Mouse (Mus musculus) hematopoietic multipotent progenitor cell, adult 10-12 weeks (in vitro differentiated cells): ENCODE data around the gene Cdh1. TPM values are rescaled to one million over a fixed set of nuclear protein-coding genes. Genes with fewer than 3 reads are reported as not detected.

ENCODE experiments used
- polyA plus RNA-seq: library from polyadenylated mRNA; stranded (reverse); fragments of >175 nt; gene quantifications from 2 replicates; pipeline ENCODE4 v1.2.3, GENCODE M21; 2012; ENCODE audit warnings: low replicate concordance

The Cdh1 gene
- 1.4 and 2.7 TPM in 2 replicates for polyA plus RNA-seq

GRCm38 (mm10) chr8:106603131-106603819 is at the start of gene Cdh1:
Cdh1 (plus strand) TSS chr8:106603351.

GRCm38 (mm10) chr8:106573168-106573567 is 30.0 kb upstream of the Cdh1 start, which contains the start of gene Gm10073:
Gm10073 (minus strand) TSS chr8:106573461.

GRCm38 (mm10) chr8:106682971-106683668 is 80.0 kb downstream of the Cdh1 start, which contains the start of gene Tango6:
Tango6 (plus strand) TSS chr8:106683068.

Other genes with a start within 250 kb of the Cdh1 start
- gene Zfp90, start 188.0 kb upstream of the Cdh1 start, polyA plus RNA-seq, result 2.6 and 4.2 TPM in 2 replicates
- gene 6030452D12Rik, start 102.8 kb upstream of the Cdh1 start, polyA plus RNA-seq, result not detected in 2 replicates
- gene Cdh3, start 92.5 kb upstream of the Cdh1 start, polyA plus RNA-seq, result not detected in 2 replicates
- 1.4 and 17.6 TPM in 2 replicates for gene Gm10073, start 29.9 kb upstream of the Cdh1 start, polyA plus RNA-seq
- gene Tango6, start 79.7 kb downstream of the Cdh1 start, polyA plus RNA-seq, result 2.0 and 2.1 TPM in 2 replicates